Mouse (Mus musculus): ENCODE data around the gene Mat2a. TPM values are rescaled to one million over a fixed set of nuclear protein-coding genes. Genes with fewer than 3 reads are reported as not detected.

The Mat2a gene
- total and polyA plus RNA-seq, 2 experiments from 2014 or later, result 105 to 254 TPM

GRCm38 (mm10) chr6:72390795-72391521, 48.4 kb downstream of the Mat2a start:
- Histone ChIP-seq H3K27ac (peak overlapping the region; percentile 67; the same call in 1 of the 2 replicates), H3K36me3 (ENCODE audit: insufficient read depth, low read length) (no peaks in the 10 kb centered on the region), H3K4me3 (ENCODE audit: low read length) (peak overlapping the region; percentile 35), H3K27me3 (ENCODE audit: insufficient read depth, low read length) (peaks cover 7% of the 10 kb centered on the region; the same call in 1 of the 2 replicates), H3K9ac (replicated peaks; ENCODE audit: low read length) (0 out of 2 replicates have a peak overlapping the region, but pooled peaks have one; percentile 40), H3K9me3 (ENCODE audit: low read length) (no peaks in the 10 kb centered on the region), H3K4me2 (ENCODE audit: low read depth, low read length) (peak overlapping the region; percentile 61), H3K4me1 (ENCODE audit: insufficient read depth, low read length) (0 out of 2 replicates have a peak, but pooled peaks cover 5% of the 10 kb centered on the region)
- 25% methylated on average over 12 of the region's 12 CpGs for WGBS
- TF ChIP-seq CTCF (IDR thresholded peaks at IDR 0.05; ENCODE audit: low read depth), result 0 out of 2 replicates have a peak, but pooled peaks have one; percentile 1
- no peak for DNase-seq (ENCODE audit: low spot score)
- ATAC-seq, result peak; percentile 46; the same call in 1 of the 2 replicates

- no peaks in the 10 kb centered on the region for H3K9me3 ChIP-seq (ENCODE audit: low read length)
- peak; percentile 5; the same call in 1 of the 2 replicates for TF ChIP-seq CTCF (IDR thresholded peaks at IDR 0.05; ENCODE audit: low read depth)
- no peaks in the 10 kb centered on the region for H3K36me3 ChIP-seq (ENCODE audit: insufficient read depth, low read length)
- peak within 1 kb of the TSS; percentile 40 for H3K9ac ChIP-seq (replicated peaks; ENCODE audit: low read length)
- peak within 1 kb of the TSS; percentile 35 for H3K4me3 ChIP-seq (ENCODE audit: low read length)
- H3K4me1 ChIP-seq (ENCODE audit: insufficient read depth, low read length), result 0 out of 2 replicates have a peak, but pooled peaks cover 5% of the 10 kb centered on the region
- ATAC-seq (peak; percentile 67), DNase-seq (ENCODE audit: low spot score) (peak; percentile 48)
- peak within 1 kb of the TSS; percentile 67; the same call in 1 of the 2 replicates for H3K27ac ChIP-seq
- 3% methylated on average over 32 of the region's 33 CpGs for WGBS
- peaks cover 7% of the 10 kb centered on the region; the same call in 1 of the 2 replicates for H3K27me3 ChIP-seq (ENCODE audit: insufficient read depth, low read length)
- H3K4me2 ChIP-seq (ENCODE audit: low read depth, low read length), result peak within 1 kb of the TSS; percentile 61
These were observed 49.2 kb downstream of the Mat2a start, which contains the start of gene Vamp8 for GRCm38 (mm10) chr6:72389941-72390771. TSS of gene Vamp8 (minus strand) at chr6:72390703.

GRCm38 (mm10) chr6:72389471-72389940, 49.9 kb downstream of the Mat2a start:
- Histone ChIP-seq H3K27ac (peak overlapping the region; percentile 67; the same call in 1 of the 2 replicates), H3K9me3 (ENCODE audit: low read length) (no peaks in the 10 kb centered on the region), H3K27me3 (ENCODE audit: insufficient read depth, low read length) (peaks cover 7% of the 10 kb centered on the region; the same call in 1 of the 2 replicates), H3K4me1 (ENCODE audit: insufficient read depth, low read length) (0 out of 2 replicates have a peak, but pooled peaks cover 5% of the 10 kb centered on the region), H3K4me3 (ENCODE audit: low read length) (peak overlapping the region; percentile 35), H3K36me3 (ENCODE audit: insufficient read depth, low read length) (no peaks in the 10 kb centered on the region), H3K9ac (replicated peaks; ENCODE audit: low read length) (peak overlapping the region; percentile 40), H3K4me2 (ENCODE audit: low read depth, low read length) (peak overlapping the region; percentile 61)
- no peak for DNase-seq (ENCODE audit: low spot score)
- peak; percentile 33; the same call in 1 of the 2 replicates for ATAC-seq
- WGBS, result 35% methylated on average over 13 of the region's 13 CpGs
- TF ChIP-seq CTCF (IDR thresholded peaks at IDR 0.05; ENCODE audit: low read depth), result no peak

- no peak overlapping the region for H3K4me3 ChIP-seq (ENCODE audit: low read length)
- H3K9ac ChIP-seq (replicated peaks; ENCODE audit: low read length), result no peak overlapping the region; the same call in 1 of the 2 replicates
- no peak overlapping the region for H3K4me2 ChIP-seq (ENCODE audit: low read depth, low read length)
- H3K4me1 ChIP-seq (ENCODE audit: insufficient read depth, low read length), result 0 out of 2 replicates have a peak, but pooled peaks cover 5% of the 10 kb centered on the region
- no peak for ATAC-seq
- TF ChIP-seq CTCF (IDR thresholded peaks at IDR 0.05; ENCODE audit: low read depth), result no peak
- no peaks in the 10 kb centered on the region for H3K36me3 ChIP-seq (ENCODE audit: insufficient read depth, low read length)
- peaks cover 7% of the 10 kb centered on the region; the same call in 1 of the 2 replicates for H3K27me3 ChIP-seq (ENCODE audit: insufficient read depth, low read length)
- DNase-seq (ENCODE audit: low spot score), result no peak
- no peak overlapping the region for H3K27ac ChIP-seq
- no peaks in the 10 kb centered on the region for H3K9me3 ChIP-seq (ENCODE audit: low read length)
- 90% methylated on average over 6 of the region's 6 CpGs for WGBS
These were observed 50.5 kb downstream of the Mat2a start for GRCm38 (mm10) chr6:72388791-72389329.

- no peak for DNase-seq (ENCODE audit: low spot score)
- no peak for TF ChIP-seq CTCF (IDR thresholded peaks at IDR 0.05; ENCODE audit: low read depth)
- Histone ChIP-seq H3K27me3 (ENCODE audit: insufficient read depth, low read length) (peaks cover 7% of the 10 kb centered on the region; the same call in 1 of the 2 replicates), H3K4me3 (ENCODE audit: low read length) (no peak overlapping the region), H3K4me1 (ENCODE audit: insufficient read depth, low read length) (0 out of 2 replicates have a peak, but pooled peaks cover 5% of the 10 kb centered on the region), H3K36me3 (ENCODE audit: insufficient read depth, low read length) (no peaks in the 10 kb centered on the region), H3K9me3 (ENCODE audit: low read length) (no peaks in the 10 kb centered on the region), H3K4me2 (ENCODE audit: low read depth, low read length) (no peak overlapping the region), H3K9ac (replicated peaks; ENCODE audit: low read length) (no peak overlapping the region), H3K27ac (no peak overlapping the region)
- no peak for ATAC-seq
- 76% methylated on average over 10 of the region's 10 CpGs for whole genome bisulfite sequencing
These were observed 51.1 kb downstream of the Mat2a start for GRCm38 (mm10) chr6:72388266-72388665.

GRCm38 (mm10) chr6:72387816-72388215, 51.5 kb downstream of the Mat2a start:
- no peaks in the 10 kb centered on the region for H3K9me3 ChIP-seq (ENCODE audit: low read length)
- no peak overlapping the region for H3K27ac ChIP-seq
- ATAC-seq, result no peak
- H3K4me2 ChIP-seq (ENCODE audit: low read depth, low read length), result no peak overlapping the region
- DNase-seq (ENCODE audit: low spot score), result no peak
- H3K9ac ChIP-seq (replicated peaks; ENCODE audit: low read length), result no peak overlapping the region
- no peaks in the 10 kb centered on the region for H3K36me3 ChIP-seq (ENCODE audit: insufficient read depth, low read length)
- 0 out of 2 replicates have a peak, but pooled peaks cover 5% of the 10 kb centered on the region for H3K4me1 ChIP-seq (ENCODE audit: insufficient read depth, low read length)
- no peak overlapping the region for H3K4me3 ChIP-seq (ENCODE audit: low read length)
- WGBS, result 71% methylated on average over 3 of the region's 3 CpGs
- peaks cover 7% of the 10 kb centered on the region; the same call in 1 of the 2 replicates for H3K27me3 ChIP-seq (ENCODE audit: insufficient read depth, low read length)
- TF ChIP-seq CTCF (IDR thresholded peaks at IDR 0.05; ENCODE audit: low read depth), result no peak

Measured in hindbrain, postnatal 0 days (tissue).